Mouse (Mus musculus) adrenal gland (tissue): Measurements from ENCODE around the gene Caprin2.

Source experiments
- intact Hi-C: fragments of 180-260 bp; cut with DNase I; formaldehyde crosslinking; loops from one replicate; pipeline ENCODE4 v1.15.1; 2025

The Caprin2 gene

GRCm38 (mm10) chr6:148873911-148874310 is 22.1 kb downstream of the Caprin2 start:
- intact Hi-C loops, result no loop called here

- intact Hi-C loops, result no loop called here
Observed at GRCm38 (mm10) chr6:148845629-148846028, 50.4 kb downstream of the Caprin2 start.

GRCm38 (mm10) chr6:148841760-148842159 is 54.3 kb downstream of the Caprin2 start:
- intact Hi-C loops, result no loop called here

- intact Hi-C loops, result no loop called here
Observed at GRCm38 (mm10) chr6:148838460-148838859, 57.6 kb downstream of the Caprin2 start.

- intact Hi-C loops, result no loop called here
Observed at GRCm38 (mm10) chr6:148831728-148832121, 64.3 kb downstream of the Caprin2 start.

- intact Hi-C loops, result no loop called here
Observed at GRCm38 (mm10) chr6:148830748-148831727, 65.0 kb downstream of the Caprin2 start, which contains the start of gene Ipo8. Gene Ipo8, minus strand, starts transcription at chr6:148831467.

GRCm38 (mm10) chr6:148830355-148830747 is 65.7 kb downstream of the Caprin2 start:
- intact Hi-C loops, result no loop called here

GRCm38 (mm10) chr6:148826119-148826518 is 69.9 kb downstream of the Caprin2 start:
- intact Hi-C loops, result no loop called here

GRCm38 (mm10) chr6:148818624-148819343 is 77.3 kb downstream of the Caprin2 start:
- intact Hi-C loops, result no loop called here

- intact Hi-C loops, result no loop called here
Observed at GRCm38 (mm10) chr6:148816751-148817150, 79.3 kb downstream of the Caprin2 start.

- intact Hi-C loops, result no loop called here
Observed at GRCm38 (mm10) chr6:148811117-148811516, 84.9 kb downstream of the Caprin2 start.

- intact Hi-C loops, result no loop called here
Observed at GRCm38 (mm10) chr6:148799773-148800172, 96.3 kb downstream of the Caprin2 start.

- intact Hi-C loops, result no loop called here
Observed at GRCm38 (mm10) chr6:148795145-148795544, 100.9 kb downstream of the Caprin2 start.
